Mouse (Mus musculus): Measurements from ENCODE around the gene Ulk1. TPM values are rescaled to one million over a fixed set of nuclear protein-coding genes. Genes with fewer than 3 reads are reported as not detected.
A peak's percentile ranks its signal among the peaks of the same experiment; 100 is the strongest.
"Not testable (repeated sequence)": the region's sequence is repeated elsewhere in the genome, so short reads cannot be mapped to it uniquely, and the experiment has no call there.

Ulk1 gene
- total and polyA plus RNA-seq, 3 experiments: 12.9 to 233 (median 75.9) TPM

DNA sequence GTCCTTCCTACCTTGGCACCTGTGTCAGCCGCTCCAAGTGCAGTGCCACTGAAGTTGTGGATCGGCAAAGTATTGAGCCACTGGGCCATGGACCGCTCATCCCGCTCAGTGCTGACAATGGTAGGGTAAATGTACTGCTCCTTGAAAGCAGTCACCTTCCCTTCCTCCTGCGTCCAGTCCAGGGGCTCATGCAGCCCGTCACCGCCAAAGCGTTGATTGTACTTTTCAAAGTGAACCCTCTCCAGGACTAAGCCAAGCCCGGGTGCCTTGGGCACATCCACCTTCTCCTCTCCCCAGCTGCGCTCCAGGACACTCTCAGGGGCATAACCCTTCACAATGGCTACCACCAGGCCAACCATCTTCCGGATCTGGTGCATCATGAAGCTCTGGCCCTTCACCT lies 35.4 kb downstream of the Ulk1 start:
- Histone ChIP-seq H3K4me1 (ENCODE audit: insufficient read depth, low read depth, low read length) (peaks cover 73% of the 10 kb centered on the region), H3K27me3 (ENCODE audit: insufficient read depth, low read length) (no peaks in the 10 kb centered on the region), H3K36me3 (replicated peaks) (peaks cover 79% of the 10 kb centered on the region), H3K9me3 (replicated peaks) (no peaks in the 10 kb centered on the region), H3K4me3 (ENCODE audit: low read depth, low read length) (peak overlapping the region; percentile 61; the same call in 1 of the 2 replicates)
- no peak for TF ChIP-seq CTCF (IDR thresholded peaks at IDR 0.05; ENCODE audit: low read depth, low read length)
- no peak for TF ChIP-seq GATA1 (IDR thresholded peaks at IDR 0.05; ENCODE audit: borderline replicate concordance, low read length)
- no peak for TF ChIP-seq GATA2 (IDR thresholded peaks at IDR 0.05; ENCODE audit: borderline replicate concordance, low read depth, low read length)
- no peak for TF ChIP-seq POLR2AphosphoS5 (IDR thresholded peaks at IDR 0.05; ENCODE audit: insufficient replicate concordance, low read depth, low read length)
- TF ChIP-seq TAL1 (conservative IDR thresholded peaks at IDR 0.05; ENCODE audit: low read depth, low read length): no peak
- DNase-seq (ENCODE audit: low spot score) (no peak), ATAC-seq (ENCODE audit: extremely low read depth, insufficient number of reproducible peaks, low FRiP score, poor library complexity, severe bottlenecking) (no peak)

DNA sequence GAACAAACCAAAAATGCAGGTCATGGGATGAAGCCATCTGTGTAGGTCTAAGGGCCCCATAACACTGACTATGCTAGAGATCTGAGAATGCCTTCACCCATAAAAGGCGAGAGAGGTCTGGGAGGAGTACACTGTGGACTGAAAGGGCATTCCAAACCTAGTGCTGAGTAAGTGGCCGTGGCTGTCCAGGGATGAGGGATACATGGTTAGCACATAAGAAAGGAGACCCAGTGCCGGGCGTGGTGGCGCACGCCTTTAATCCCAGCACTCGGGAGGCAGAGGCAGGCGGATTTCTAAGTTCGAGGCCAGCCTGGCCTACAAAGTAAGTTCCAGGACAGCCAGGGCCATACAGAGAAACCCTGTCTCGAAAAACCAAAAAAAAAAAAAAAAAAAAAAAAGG lies 37.0 kb downstream of the Ulk1 start:
- not testable (repeated sequence) for H3K27me3 ChIP-seq (ENCODE audit: insufficient read depth, low read length); DNase-seq (ENCODE audit: low spot score); ATAC-seq (ENCODE audit: extremely low read depth, insufficient number of reproducible peaks, low FRiP score, poor library complexity, severe bottlenecking); H3K9me3 ChIP-seq (replicated peaks)
- peaks cover 73% of the 10 kb centered on the region for H3K4me1 ChIP-seq (ENCODE audit: insufficient read depth, low read depth, low read length)
- peaks cover 72% of the 10 kb centered on the region for H3K36me3 ChIP-seq (replicated peaks)
- peak overlapping the region; percentile 23; the same call in 1 of the 2 replicates for H3K4me3 ChIP-seq (ENCODE audit: low read depth, low read length)

DNA sequence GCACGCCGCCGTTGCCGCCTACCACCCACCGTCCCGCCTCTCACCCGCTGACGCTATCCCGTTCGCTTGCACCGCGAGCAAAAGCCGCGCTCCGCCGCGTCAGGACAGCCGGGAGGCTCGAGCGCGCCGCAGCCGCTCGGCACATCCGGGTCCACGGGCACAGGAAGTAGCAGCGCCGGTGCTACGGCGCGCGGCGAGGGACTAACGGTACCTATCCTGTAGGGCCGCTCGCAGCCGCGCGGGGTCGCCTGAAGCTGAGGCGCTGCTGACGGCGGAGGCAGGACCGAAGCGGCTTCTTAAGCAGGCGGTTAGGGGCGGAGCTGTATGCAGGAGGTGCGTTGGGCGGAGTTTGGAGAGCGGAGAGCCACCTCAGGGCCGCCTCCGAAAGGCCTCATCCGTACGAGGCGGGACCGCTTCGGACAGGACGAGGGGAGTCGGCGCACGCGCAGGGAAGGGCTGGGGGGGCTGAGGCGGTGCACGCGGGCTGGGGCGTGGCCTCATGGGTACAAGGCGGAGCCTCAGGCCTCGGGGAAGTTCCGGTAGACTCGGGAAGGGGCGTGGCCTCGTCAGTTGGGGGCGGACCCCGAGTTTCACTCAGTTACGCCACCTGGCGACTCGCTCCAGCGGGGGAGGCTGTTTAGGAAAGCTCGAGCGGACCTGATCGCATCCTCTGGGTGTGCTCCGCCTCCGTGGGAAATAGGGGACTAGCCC lies 39.3 kb downstream of the Ulk1 start, which contains the start of gene Ep400:
TSS of gene Ep400 (minus strand) at position 270 of the 711 bp plus-strand sequence.
- peak; percentile 92 for DNase-seq (ENCODE audit: low spot score)
- ATAC-seq (ENCODE audit: extremely low read depth, insufficient number of reproducible peaks, low FRiP score, poor library complexity, severe bottlenecking): peak; percentile 92
- Histone ChIP-seq H3K27me3 (ENCODE audit: insufficient read depth, low read length) (no peaks in the 10 kb centered on the region), H3K4me1 (ENCODE audit: insufficient read depth, low read depth, low read length) (peaks cover 69% of the 10 kb centered on the region), H3K9me3 (replicated peaks) (no peaks in the 10 kb centered on the region), H3K4me3 (ENCODE audit: low read depth, low read length) (peak within 1 kb of the TSS; percentile 93), H3K36me3 (replicated peaks) (peaks cover 58% of the 10 kb centered on the region)
- TF ChIP-seq POLR2AphosphoS5 (IDR thresholded peaks at IDR 0.05; ENCODE audit: insufficient replicate concordance, low read depth, low read length) (0 out of 2 replicates have a peak, but pooled peaks have one; percentile 45), GATA1 (IDR thresholded peaks at IDR 0.05; ENCODE audit: borderline replicate concordance, low read length) (no peak)

DNA sequence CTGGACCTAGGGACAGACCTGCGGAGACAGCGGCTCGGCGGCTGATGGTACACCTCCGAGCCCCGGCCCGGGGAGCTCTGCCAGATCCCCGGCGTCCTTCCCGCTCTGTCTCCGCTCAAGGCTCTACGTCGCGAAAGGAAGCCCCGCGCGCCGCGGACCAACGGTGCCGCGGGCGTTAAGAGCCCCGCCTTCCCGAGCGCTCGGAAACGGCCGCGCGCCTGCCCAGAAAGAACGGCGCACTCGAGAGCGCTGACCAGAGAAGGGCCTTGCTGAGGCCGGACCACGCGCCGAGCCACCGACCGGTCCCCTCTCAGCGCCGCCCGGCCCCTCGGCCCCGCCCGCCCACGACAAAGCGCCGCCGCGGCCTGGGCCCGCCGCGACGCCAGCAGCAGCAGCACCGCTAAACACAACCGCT lies 39.9 kb downstream of the Ulk1 start:
- ATAC-seq (ENCODE audit: extremely low read depth, insufficient number of reproducible peaks, low FRiP score, poor library complexity, severe bottlenecking) (no peak), DNase-seq (ENCODE audit: low spot score) (peak; percentile 29)
- Histone ChIP-seq H3K27me3 (ENCODE audit: insufficient read depth, low read length) (no peaks in the 10 kb centered on the region), H3K4me1 (ENCODE audit: insufficient read depth, low read depth, low read length) (peaks cover 69% of the 10 kb centered on the region), H3K4me3 (ENCODE audit: low read depth, low read length) (peak overlapping the region; percentile 93), H3K9me3 (replicated peaks) (no peaks in the 10 kb centered on the region), H3K36me3 (replicated peaks) (peaks cover 58% of the 10 kb centered on the region)
- TF ChIP-seq GATA1 (IDR thresholded peaks at IDR 0.05; ENCODE audit: borderline replicate concordance, low read length) (no peak), POLR2AphosphoS5 (IDR thresholded peaks at IDR 0.05; ENCODE audit: insufficient replicate concordance, low read depth, low read length) (no peak), GATA2 (IDR thresholded peaks at IDR 0.05; ENCODE audit: borderline replicate concordance, low read depth, low read length) (no peak), TAL1 (conservative IDR thresholded peaks at IDR 0.05; ENCODE audit: low read depth, low read length) (no peak), CTCF (IDR thresholded peaks at IDR 0.05; ENCODE audit: low read depth, low read length) (no peak)

DNA sequence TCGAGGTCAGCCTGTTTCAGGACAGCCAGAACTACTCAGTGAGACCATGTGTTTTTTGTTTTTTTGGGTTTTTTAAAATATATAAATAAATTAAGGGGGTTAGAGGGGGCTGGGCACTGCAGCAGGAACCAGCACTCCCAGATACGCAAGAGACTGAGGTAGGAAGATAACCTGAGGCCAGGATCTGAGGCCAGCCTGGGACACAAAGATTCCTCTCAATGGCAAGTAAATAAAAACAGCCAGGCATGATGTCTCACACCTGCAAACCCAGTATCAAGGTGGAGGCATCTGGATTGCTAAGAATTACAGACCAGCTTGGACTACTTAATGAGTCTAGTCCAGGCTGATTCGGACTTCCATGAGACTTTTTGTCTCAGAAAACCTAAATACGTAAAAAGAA lies 40.6 kb downstream of the Ulk1 start:
- Histone ChIP-seq H3K4me3 (ENCODE audit: low read depth, low read length) (peak overlapping the region; percentile 93), H3K27me3 (ENCODE audit: insufficient read depth, low read length) (no peaks in the 10 kb centered on the region), H3K36me3 (replicated peaks) (peaks cover 56% of the 10 kb centered on the region), H3K9me3 (replicated peaks) (no peaks in the 10 kb centered on the region), H3K4me1 (ENCODE audit: insufficient read depth, low read depth, low read length) (peaks cover 65% of the 10 kb centered on the region)
- no peak for DNase-seq (ENCODE audit: low spot score)
- no peak for ATAC-seq (ENCODE audit: extremely low read depth, insufficient number of reproducible peaks, low FRiP score, poor library complexity, severe bottlenecking)
- TF ChIP-seq TAL1 (conservative IDR thresholded peaks at IDR 0.05; ENCODE audit: low read depth, low read length): 0 out of 2 replicates have a peak, but pooled peaks have one; percentile 19
- no peak for TF ChIP-seq POLR2AphosphoS5 (IDR thresholded peaks at IDR 0.05; ENCODE audit: insufficient replicate concordance, low read depth, low read length)
- no peak for TF ChIP-seq GATA2 (IDR thresholded peaks at IDR 0.05; ENCODE audit: borderline replicate concordance, low read depth, low read length)

DNA sequence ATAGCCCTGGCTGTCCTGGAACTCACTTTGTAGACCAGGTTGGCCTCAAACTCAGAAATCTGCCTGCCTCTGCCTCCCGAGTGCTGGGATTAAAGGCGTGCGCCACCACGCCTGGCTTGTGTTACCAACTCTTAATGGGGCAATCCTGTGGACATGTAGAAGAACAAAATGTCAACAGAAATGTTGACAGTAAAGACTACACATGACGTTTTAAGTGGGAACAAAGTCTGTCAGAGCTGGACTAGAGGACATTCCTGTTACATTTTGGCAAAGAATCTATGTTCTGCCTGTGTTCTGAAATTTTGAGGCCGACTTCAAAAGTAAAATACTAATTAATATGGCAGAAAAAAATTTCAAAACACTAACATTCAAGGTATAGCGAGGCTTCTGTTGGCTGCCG lies 46.0 kb downstream of the Ulk1 start:
- no peak for DNase-seq (ENCODE audit: low spot score)
- Histone ChIP-seq H3K4me1 (ENCODE audit: insufficient read depth, low read depth, low read length) (peaks cover 51% of the 10 kb centered on the region), H3K4me3 (ENCODE audit: low read depth, low read length) (no peak overlapping the region), H3K36me3 (replicated peaks) (peaks cover 58% of the 10 kb centered on the region), H3K27me3 (ENCODE audit: insufficient read depth, low read length) (no peaks in the 10 kb centered on the region), H3K9me3 (replicated peaks) (no peaks in the 10 kb centered on the region)
- no peak for ATAC-seq (ENCODE audit: extremely low read depth, insufficient number of reproducible peaks, low FRiP score, poor library complexity, severe bottlenecking)
- TF ChIP-seq CTCF (IDR thresholded peaks at IDR 0.05; ENCODE audit: low read depth, low read length): no peak
- no peak for TF ChIP-seq GATA2 (IDR thresholded peaks at IDR 0.05; ENCODE audit: borderline replicate concordance, low read depth, low read length)

DNA sequence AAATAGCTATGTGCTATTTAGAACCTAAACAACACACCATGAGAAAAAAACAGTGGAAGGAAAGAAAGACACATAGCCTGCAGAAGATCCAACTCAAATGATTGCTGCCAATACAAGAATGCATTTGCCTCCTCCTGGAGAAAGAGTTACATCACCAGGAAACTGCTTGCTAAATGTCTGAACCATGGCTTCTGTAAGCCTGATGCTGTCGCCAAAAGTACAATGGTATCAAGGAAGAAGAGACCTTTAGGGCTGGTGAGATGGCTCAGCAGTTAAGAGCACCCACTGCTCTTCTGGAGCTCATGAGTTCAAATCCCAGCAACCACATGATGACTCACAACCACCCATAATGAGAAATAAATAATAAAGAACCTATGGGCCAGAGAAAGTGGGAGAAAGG lies 64.9 kb downstream of the Ulk1 start:
- TF ChIP-seq POLR2AphosphoS5 (IDR thresholded peaks at IDR 0.05; ENCODE audit: insufficient replicate concordance, low read depth, low read length) (no peak), TAL1 (conservative IDR thresholded peaks at IDR 0.05; ENCODE audit: low read depth, low read length) (no peak), GATA1 (IDR thresholded peaks at IDR 0.05; ENCODE audit: borderline replicate concordance, low read length) (no peak), CTCF (IDR thresholded peaks at IDR 0.05; ENCODE audit: low read depth, low read length) (no peak), GATA2 (IDR thresholded peaks at IDR 0.05; ENCODE audit: borderline replicate concordance, low read depth, low read length) (no peak)
- Histone ChIP-seq H3K4me1 (ENCODE audit: insufficient read depth, low read depth, low read length) (peaks cover 21% of the 10 kb centered on the region; the same call in 1 of the 2 replicates), H3K9me3 (replicated peaks) (no peaks in the 10 kb centered on the region), H3K27me3 (ENCODE audit: insufficient read depth, low read length) (no peaks in the 10 kb centered on the region), H3K36me3 (replicated peaks) (peaks cover 71% of the 10 kb centered on the region), H3K4me3 (ENCODE audit: low read depth, low read length) (no peak overlapping the region)
- DNase-seq (ENCODE audit: low spot score): no peak
- no peak for ATAC-seq (ENCODE audit: extremely low read depth, insufficient number of reproducible peaks, low FRiP score, poor library complexity, severe bottlenecking)

Measured in G1E (cell line).